Mouse (Mus musculus) heart, embryonic 12.5 days (tissue): ENCODE measurements around the gene Rbm46. TPM values are rescaled to one million over a fixed set of nuclear protein-coding genes. Genes with fewer than 3 reads are reported as not detected.

Experiments used
- ATAC-seq: fragments of 200-750 bp; cut with Nextera tagmentation; 2 replicates; pipeline ENCODE4 v1.8.0; 2017; ENCODE audit warnings: moderate TSS enrichment, moderate library complexity; ENCODE audit not compliant: insufficient number of reproducible peaks, low FRiP score
- H3K27ac ChIP-seq: fragments of 300-500 bp; sonication (generic); 2 replicates; pipeline ENCODE4 v1.5.1; 2016; ENCODE audit warnings: mild to moderate bottlenecking, moderate library complexity; ENCODE audit not compliant: poor library complexity, severe bottlenecking
- H3K27me3 ChIP-seq: fragments of 300-500 bp; sonication (generic); replicated peaks from 2 replicates; pipeline ENCODE4 v1.6.1; 2016; ENCODE audit warnings: mild to moderate bottlenecking, moderate library complexity
- H3K36me3 ChIP-seq: fragments of 300-500 bp; sonication (generic); 2 replicates; pipeline ENCODE4 v1.6.1; 2016; ENCODE audit warnings: mild to moderate bottlenecking, moderate library complexity
- H3K4me1 ChIP-seq: fragments of 300-500 bp; sonication (generic); replicated peaks from 2 replicates; pipeline ENCODE4 v1.6.1; 2016; ENCODE audit warnings: mild to moderate bottlenecking
- H3K4me2 ChIP-seq: fragments of 300-500 bp; sonication (generic); 2 replicates; pipeline ENCODE4 v1.6.1; 2016; ENCODE audit warnings: mild to moderate bottlenecking, moderate library complexity
- H3K4me3 ChIP-seq: fragments of 300-500 bp; sonication (generic); 2 replicates; pipeline ENCODE4 v1.5.1; 2016; ENCODE audit warnings: mild to moderate bottlenecking
- H3K9ac ChIP-seq: fragments of 300-500 bp; sonication (generic); 2 replicates; pipeline ENCODE4 v1.6.1; 2016; ENCODE audit warnings: mild to moderate bottlenecking, moderate library complexity
- H3K9me3 ChIP-seq: fragments of 300-500 bp; sonication (generic); replicated peaks from 2 replicates; pipeline ENCODE4 v1.6.1; 2016; ENCODE audit warnings: mild to moderate bottlenecking, moderate library complexity
- WGBS: fragments of 180-500 bp; shearing (Covaris S2); methylation state at CpG from one replicate; pipeline ENCODE4 v1.1.7; 2016; 5-methylcytosine and 5-hydroxymethylcytosine counted together
- polyA plus RNA-seq: library from polyadenylated mRNA; unstranded; fragments of >200 nt; fragmentation: Nextera tagmentation; extraction: Ambion mirVana; gene quantifications from 2 replicates; pipeline ENCODE4 v1.2.1, GENCODE M21; 2016

The Rbm46 gene
- polyA plus RNA-seq, 1 experiment from 2014 or later: 2.6 TPM

- no peak overlapping the region for H3K9ac ChIP-seq
- H3K4me1 ChIP-seq: no peaks in the 10 kb centered on the region
- no peaks in the 10 kb centered on the region for H3K27me3 ChIP-seq
- no peak overlapping the region for H3K27ac ChIP-seq
- no peak overlapping the region for H3K4me2 ChIP-seq
- no peaks in the 10 kb centered on the region for H3K36me3 ChIP-seq
- no peaks in the 10 kb centered on the region for H3K9me3 ChIP-seq
- 79% methylated on average over 9 of the region's 9 CpGs for WGBS
- no peak for ATAC-seq
- H3K4me3 ChIP-seq: no peak overlapping the region
Measured at GRCm38 (mm10) chr3:82825165-82825564, 51.1 kb downstream of the Rbm46 start.

- no peak for ATAC-seq
- Histone ChIP-seq H3K4me1 (no peaks in the 10 kb centered on the region), H3K4me3 (no peak overlapping the region), H3K27me3 (no peaks in the 10 kb centered on the region), H3K4me2 (no peak overlapping the region), H3K9ac (no peak overlapping the region), H3K9me3 (no peaks in the 10 kb centered on the region), H3K27ac (no peak overlapping the region), H3K36me3 (no peaks in the 10 kb centered on the region)
- 74% methylated on average over 3 of the region's 3 CpGs for WGBS
Measured at GRCm38 (mm10) chr3:82811851-82812250, 64.4 kb downstream of the Rbm46 start.

GRCm38 (mm10) chr3:82810334-82811120, 65.8 kb downstream of the Rbm46 start:
- H3K9me3 ChIP-seq: no peaks in the 10 kb centered on the region
- H3K4me1 ChIP-seq: no peaks in the 10 kb centered on the region
- WGBS: 73% methylated on average over 7 of the region's 7 CpGs
- H3K4me3 ChIP-seq: no peak overlapping the region
- H3K4me2 ChIP-seq: no peak overlapping the region
- H3K36me3 ChIP-seq: no peaks in the 10 kb centered on the region
- ATAC-seq: no peak
- no peak overlapping the region for H3K9ac ChIP-seq
- H3K27me3 ChIP-seq: no peaks in the 10 kb centered on the region
- H3K27ac ChIP-seq: no peak overlapping the region

GRCm38 (mm10) chr3:82809769-82810168, 66.5 kb downstream of the Rbm46 start:
- Histone ChIP-seq H3K4me2 (no peak overlapping the region), H3K4me3 (no peak overlapping the region), H3K36me3 (no peaks in the 10 kb centered on the region), H3K27ac (no peak overlapping the region), H3K4me1 (no peaks in the 10 kb centered on the region), H3K9me3 (no peaks in the 10 kb centered on the region), H3K9ac (no peak overlapping the region), H3K27me3 (no peaks in the 10 kb centered on the region)
- 71% methylated on average over 7 of the region's 7 CpGs for WGBS
- ATAC-seq: no peak

GRCm38 (mm10) chr3:82808323-82808911, 67.9 kb downstream of the Rbm46 start:
- no peaks in the 10 kb centered on the region for H3K27me3 ChIP-seq
- H3K27ac ChIP-seq: no peak overlapping the region
- 75% methylated on average over 1 of the region's 1 CpGs for WGBS
- H3K36me3 ChIP-seq: no peaks in the 10 kb centered on the region
- no peak overlapping the region for H3K9ac ChIP-seq
- no peaks in the 10 kb centered on the region for H3K9me3 ChIP-seq
- H3K4me3 ChIP-seq: no peak overlapping the region
- no peaks in the 10 kb centered on the region for H3K4me1 ChIP-seq
- H3K4me2 ChIP-seq: no peak overlapping the region
- ATAC-seq: no peak

- no peak for ATAC-seq
- Histone ChIP-seq H3K27me3 (no peaks in the 10 kb centered on the region), H3K4me1 (no peaks in the 10 kb centered on the region), H3K36me3 (no peaks in the 10 kb centered on the region), H3K4me3 (no peak overlapping the region), H3K9me3 (no peaks in the 10 kb centered on the region), H3K27ac (no peak overlapping the region), H3K9ac (no peak overlapping the region), H3K4me2 (no peak overlapping the region)
- 71% methylated on average over 7 of the region's 7 CpGs for WGBS
Measured at GRCm38 (mm10) chr3:82805291-82805690, 71.0 kb downstream of the Rbm46 start.

- Histone ChIP-seq H3K36me3 (no peaks in the 10 kb centered on the region), H3K27me3 (no peaks in the 10 kb centered on the region), H3K4me3 (no peak overlapping the region), H3K9ac (no peak overlapping the region), H3K9me3 (no peaks in the 10 kb centered on the region), H3K27ac (no peak overlapping the region), H3K4me2 (no peak overlapping the region), H3K4me1 (no peaks in the 10 kb centered on the region)
- 74% methylated on average over 3 of the region's 3 CpGs for WGBS
- ATAC-seq: no peak
Measured at GRCm38 (mm10) chr3:82800470-82800843, 75.8 kb downstream of the Rbm46 start.

- Histone ChIP-seq H3K27ac (no peak overlapping the region), H3K9me3 (no peaks in the 10 kb centered on the region), H3K4me1 (no peaks in the 10 kb centered on the region), H3K4me3 (no peak overlapping the region), H3K9ac (no peak overlapping the region), H3K27me3 (no peaks in the 10 kb centered on the region), H3K4me2 (no peak overlapping the region), H3K36me3 (no peaks in the 10 kb centered on the region)
- 73% methylated on average over 4 of the region's 4 CpGs for WGBS
- ATAC-seq: no peak
Measured at GRCm38 (mm10) chr3:82799735-82800469, 76.4 kb downstream of the Rbm46 start.

- ATAC-seq: no peak
- Histone ChIP-seq H3K27ac (no peak overlapping the region), H3K4me2 (no peak overlapping the region), H3K27me3 (no peaks in the 10 kb centered on the region), H3K9ac (no peak overlapping the region), H3K4me3 (no peak overlapping the region), H3K36me3 (no peaks in the 10 kb centered on the region), H3K9me3 (no peaks in the 10 kb centered on the region), H3K4me1 (no peaks in the 10 kb centered on the region)
- 66% methylated on average over 1 of the region's 1 CpGs for whole genome bisulfite sequencing
Measured at GRCm38 (mm10) chr3:82793656-82794055, 82.6 kb downstream of the Rbm46 start.

GRCm38 (mm10) chr3:82791663-82792062, 84.6 kb downstream of the Rbm46 start:
- Histone ChIP-seq H3K4me2 (no peak overlapping the region), H3K9ac (no peak overlapping the region), H3K4me3 (no peak overlapping the region), H3K27me3 (no peaks in the 10 kb centered on the region), H3K4me1 (no peaks in the 10 kb centered on the region), H3K27ac (no peak overlapping the region), H3K36me3 (no peaks in the 10 kb centered on the region), H3K9me3 (no peaks in the 10 kb centered on the region)
- WGBS: 81% methylated on average over 3 of the region's 3 CpGs
- no peak for ATAC-seq
